In the genomic region with DNA sequence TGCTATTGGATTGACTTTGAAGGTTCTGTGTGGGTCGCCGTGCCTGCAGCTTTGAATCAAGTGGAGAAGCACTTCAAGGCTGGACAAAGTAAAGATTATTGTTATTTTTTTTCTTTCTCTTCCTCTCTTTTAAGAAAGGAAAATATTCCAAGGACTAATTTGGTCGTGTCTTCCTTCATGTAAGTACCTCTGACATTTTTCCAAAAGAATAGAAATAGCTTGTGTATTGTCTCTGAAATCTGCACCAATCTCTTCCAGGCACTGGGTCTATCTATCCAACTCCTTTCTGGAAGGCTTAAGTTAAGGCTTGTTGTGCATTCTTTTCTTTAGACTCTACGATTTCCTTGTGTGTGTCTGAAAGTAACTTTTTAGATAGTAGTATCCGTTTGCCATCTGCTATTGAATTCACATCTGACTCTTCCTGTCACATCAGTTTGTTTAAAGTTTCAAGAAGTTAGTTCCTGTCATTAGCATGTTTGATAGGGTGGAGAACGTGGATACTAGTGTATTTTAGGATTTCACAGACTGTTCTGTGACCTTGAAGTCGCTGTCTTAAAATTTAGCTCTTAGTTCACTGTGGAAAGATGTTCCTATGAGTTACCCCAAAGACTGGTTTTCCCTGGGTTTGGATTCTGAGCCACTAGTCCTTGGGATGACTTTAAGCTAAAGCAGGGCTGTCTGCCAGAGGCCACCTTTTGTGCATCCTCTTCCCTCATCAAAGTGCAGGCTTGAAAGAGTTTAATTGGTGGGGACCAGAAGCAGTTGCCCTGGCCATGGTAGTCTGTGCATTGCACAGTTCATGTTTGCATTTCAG, we compare ENCODE assay signal across 8 mouse cellular contexts. TPM values are rescaled to one million over a fixed set of nuclear protein-coding genes. Genes with fewer than 3 reads are reported as not detected.
DNase-seq lines count a peak whose midpoint lies in the region; ATAC-seq and TF ChIP-seq lines count a peak whose summit lies in the region.

No protein-coding gene starts in this region.

- H3K4me1 ChIP-seq in thymus, adult 2 months (replicated peaks; ENCODE audit: control insufficient read depth, insufficient read depth, low read length): 0 out of 2 replicates have a peak, but pooled peaks cover 4% of the 10 kb centered on the region
- H3K4me1 ChIP-seq in neural tube, embryonic 13.5 days (replicated peaks): peaks cover 9% of the 10 kb centered on the region; the same call in 1 of the 2 replicates

- H3K4me2 ChIP-seq in neural tube, embryonic 13.5 days: peak overlapping the region; percentile 82

- no peaks in the 10 kb centered on the region for H3K27me3 ChIP-seq in thymus, adult 2 months (ENCODE audit: control insufficient read depth, insufficient read depth, low read length)
- H3K27me3 ChIP-seq in neural tube, embryonic 13.5 days: peaks cover 9% of the 10 kb centered on the region

- no peak overlapping the region; the same call in 1 of the 2 replicates for H3K27ac ChIP-seq in thymus, adult 2 months (ENCODE audit: control insufficient read depth, insufficient read depth, low read length)
- peak overlapping the region; percentile 89 for H3K27ac ChIP-seq in neural tube, embryonic 13.5 days (replicated peaks)

- WGBS in thymus, adult 2 months: 3% methylated on average over 7 of the region's 7 CpGs
- WGBS in neural tube, embryonic 13.5 days: 21% methylated on average over 7 of the region's 7 CpGs

- DNase-seq in cerebellum, adult 11-12 months: peak; percentile 19
- no peak for DNase-seq in cerebellum, postnatal 36 days
- DNase-seq in thymus, adult 2 months: no peak
- DNase-seq in thymus, postnatal 36 days: no peak
- peak; percentile 18 for DNase-seq in kidney, postnatal 10 days
- DNase-seq in ovary, postnatal 14 days (ENCODE audit: low spot score): no peak
- no peak for DNase-seq in right cerebral cortex, postnatal 25 days

- peak overlapping the region; percentile 80 for H3K9ac ChIP-seq in neural tube, embryonic 13.5 days

- no peaks in the 10 kb centered on the region for H3K36me3 ChIP-seq in thymus, adult 2 months (ENCODE audit: control insufficient read depth, insufficient read depth, low read length)
- no peaks in the 10 kb centered on the region for H3K36me3 ChIP-seq in neural tube, embryonic 13.5 days

- H3K9me3 ChIP-seq in neural tube, embryonic 13.5 days: no peaks in the 10 kb centered on the region

- TF ChIP-seq CTCF in thymus, adult 2 months (IDR thresholded peaks at IDR 0.05; ENCODE audit: borderline replicate concordance, control insufficient read depth, extremely low read depth, insufficient read depth, low read length, poor library complexity): no peak

- H3K4me3 ChIP-seq in thymus, adult 2 months (ENCODE audit: control insufficient read depth, insufficient read depth, low read length): peak overlapping the region; percentile 50
- H3K4me3 ChIP-seq in neural tube, embryonic 13.5 days: peak overlapping the region; percentile 67

- no peak for ATAC-seq in neural tube, embryonic 13.5 days (ENCODE audit: low read depth)

- TF ChIP-seq POLR2A in thymus, adult 2 months (IDR thresholded peaks at IDR 0.05; ENCODE audit: control insufficient read depth, extremely low read depth, insufficient read depth, low read length, poor library complexity): no peak

RNA-seq across cellular contexts. Expression of a gene that starts 21.3 kb away (rescaled TPM):
- polyA plus RNA-seq in thymus, adult 2 months (2012; rRNA removed): 5.2 and 7.0 TPM in 2 replicates
- 31.6 and 43.4 TPM in 2 replicates for polyA plus RNA-seq in neural tube, embryonic 13.5 days (2015; fragmentation: Nextera tagmentation; extraction: Ambion mirVana)

Comparison
In these comparisons a context has a peak if more than half of its experiments do, and no peak if none do; other contexts are left out.
1. DNase-seq: peak in cerebellum, adult 11-12 months (single experiment) and kidney, postnatal 10 days (single experiment); none in cerebellum, postnatal 36 days (0 of 2), thymus, adult 2 months (single experiment), thymus, postnatal 36 days (0 of 2), ovary, postnatal 14 days (single experiment) and right cerebral cortex, postnatal 25 days (single experiment).